Mouse (Mus musculus): Measurements from ENCODE around the gene Nfatc2.

The Nfatc2 gene

DNA sequence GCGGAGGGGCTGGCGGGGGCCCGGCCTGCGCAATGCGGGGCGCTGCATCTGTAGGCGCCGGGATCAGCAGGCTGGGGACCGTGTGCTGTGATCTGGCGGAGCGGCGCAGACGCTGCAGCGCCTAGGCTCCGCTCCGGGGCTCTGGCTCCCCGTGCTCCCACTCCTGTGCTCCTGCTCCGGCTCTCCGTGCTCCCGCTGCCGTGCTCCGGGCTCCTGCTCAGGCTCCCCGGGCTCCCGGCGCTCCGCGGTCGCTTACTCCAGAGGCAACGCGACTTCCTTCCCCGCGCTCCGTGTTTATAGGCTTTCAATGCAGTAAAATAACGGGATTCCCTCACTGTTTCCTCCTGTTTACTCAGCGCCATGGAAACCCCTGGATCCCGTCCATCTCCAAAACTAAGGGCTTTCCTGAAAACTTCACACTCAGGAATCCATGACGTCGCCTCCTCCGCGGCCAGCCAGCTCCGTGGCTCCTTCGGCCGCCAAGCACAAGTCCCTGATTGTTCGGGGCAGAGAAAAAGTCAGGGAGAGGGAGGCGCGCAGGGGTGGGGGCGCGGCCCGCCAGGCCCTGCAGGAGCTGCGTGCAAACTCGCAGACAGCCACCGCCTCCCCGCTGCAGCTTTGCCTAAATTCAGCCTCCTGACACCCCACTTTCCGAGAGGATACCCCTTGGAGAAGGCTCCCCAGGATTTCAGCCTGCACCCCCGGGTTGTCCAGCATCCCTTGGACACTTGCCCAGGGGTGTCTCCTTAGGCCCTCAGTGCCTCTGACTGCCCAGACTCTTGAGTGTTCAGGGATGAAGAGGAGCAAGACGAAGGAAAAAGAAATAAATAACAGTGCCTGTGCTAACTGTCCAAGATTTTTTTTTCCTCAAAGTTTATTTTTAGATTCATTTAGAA is at the start of gene Nfatc2:
Nfatc2 (minus strand) TSS at position 167 of the 896 bp plus-strand sequence.
- DNase-seq (ENCODE audit: low read depth, low spot score): peak; percentile 92

DNA sequence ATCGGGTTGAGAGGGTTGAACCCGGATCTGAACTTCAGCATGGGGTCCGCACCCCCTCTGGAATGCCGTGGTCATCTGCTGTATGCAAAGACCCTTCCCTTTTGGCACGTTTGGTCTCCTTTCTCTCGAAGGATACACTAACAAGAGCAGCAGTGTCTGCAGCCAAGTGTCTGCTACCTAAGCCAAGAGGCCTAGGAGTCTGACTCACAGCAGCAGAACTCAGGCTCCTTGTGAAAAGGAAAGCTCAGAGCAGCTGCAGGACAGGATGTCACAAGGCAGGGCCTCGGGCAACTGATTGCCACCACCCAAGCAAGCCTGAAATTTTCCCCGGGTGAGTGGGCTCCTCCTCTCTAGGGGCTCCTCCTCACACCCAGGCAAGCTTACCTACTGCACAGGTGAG is 46.7 kb upstream of the Nfatc2 start:
- peak; percentile 64 for DNase-seq (ENCODE audit: low read depth, low spot score)

DNA sequence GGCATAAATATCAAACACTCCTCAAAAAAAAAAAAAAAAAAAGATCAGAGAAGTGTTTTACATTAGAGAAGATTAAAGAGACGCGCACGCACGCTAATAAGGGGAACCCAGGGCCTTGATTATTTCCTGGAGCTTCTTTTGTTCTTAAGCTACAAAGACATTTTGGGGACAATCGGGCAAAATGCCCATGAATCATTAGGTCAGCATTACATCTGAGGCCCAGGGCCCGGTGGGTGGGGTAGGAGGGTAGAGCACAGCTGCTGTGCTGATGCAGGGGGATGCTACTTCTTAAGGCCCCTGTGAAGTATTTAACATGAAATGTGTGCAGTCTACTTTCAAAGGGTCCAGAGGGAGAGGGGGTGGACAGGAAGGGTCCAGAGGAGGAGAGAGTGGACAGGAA is 43.4 kb upstream of the Nfatc2 start:
- DNase-seq (ENCODE audit: low read depth, low spot score): no peak

DNA sequence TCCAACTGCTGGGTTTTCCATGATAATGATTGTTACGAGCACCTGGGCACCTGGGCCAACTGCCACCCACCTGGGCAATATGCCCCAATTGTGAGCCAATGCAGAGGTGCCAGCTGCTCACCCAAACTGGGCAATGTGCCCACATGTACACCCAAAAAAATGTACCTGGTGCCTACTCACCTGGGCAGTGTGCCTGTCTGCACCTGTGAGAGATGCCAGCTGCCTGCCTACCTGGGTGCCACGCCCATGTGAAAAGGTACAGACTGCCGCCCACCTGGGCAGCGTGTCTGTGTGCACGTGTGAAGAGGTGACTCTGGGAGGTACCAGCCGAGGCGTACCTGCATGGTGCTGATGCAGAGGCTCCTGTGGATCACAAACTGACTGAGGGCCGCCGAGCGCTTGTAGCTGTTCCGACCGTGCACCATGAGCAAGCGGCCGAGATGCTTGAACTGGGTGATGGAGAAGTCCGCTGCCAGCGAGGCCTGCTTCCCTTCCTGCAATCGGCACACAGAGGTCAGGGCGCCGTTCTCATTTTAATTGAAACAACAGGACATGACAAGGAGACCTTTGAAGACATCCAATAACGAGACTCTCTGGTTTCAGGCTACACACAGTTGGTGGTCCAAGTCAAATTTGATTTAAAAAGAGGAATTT is 42.2 kb upstream of the Nfatc2 start:
- DNase-seq (ENCODE audit: low read depth, low spot score): no peak

DNA sequence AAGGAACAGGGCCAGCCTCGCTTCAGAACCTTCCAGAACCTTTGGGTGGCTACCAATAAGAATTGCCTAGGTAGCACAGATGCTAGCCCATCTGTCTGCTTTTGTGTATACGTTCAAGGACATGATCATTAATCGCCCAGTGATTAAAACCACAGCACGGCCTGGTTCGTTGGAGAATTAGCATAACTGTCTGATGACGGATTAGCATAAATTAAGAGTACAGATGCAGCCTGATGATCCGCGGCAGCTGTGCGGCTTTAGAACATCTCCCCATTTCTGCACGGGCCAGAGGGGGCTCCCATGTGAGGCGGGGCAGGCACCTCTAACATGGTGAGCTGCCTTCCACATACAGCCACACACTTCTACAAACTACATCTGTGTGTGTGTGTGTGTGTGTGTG is 40.7 kb upstream of the Nfatc2 start:
- DNase-seq (ENCODE audit: low read depth, low spot score): no peak

DNA sequence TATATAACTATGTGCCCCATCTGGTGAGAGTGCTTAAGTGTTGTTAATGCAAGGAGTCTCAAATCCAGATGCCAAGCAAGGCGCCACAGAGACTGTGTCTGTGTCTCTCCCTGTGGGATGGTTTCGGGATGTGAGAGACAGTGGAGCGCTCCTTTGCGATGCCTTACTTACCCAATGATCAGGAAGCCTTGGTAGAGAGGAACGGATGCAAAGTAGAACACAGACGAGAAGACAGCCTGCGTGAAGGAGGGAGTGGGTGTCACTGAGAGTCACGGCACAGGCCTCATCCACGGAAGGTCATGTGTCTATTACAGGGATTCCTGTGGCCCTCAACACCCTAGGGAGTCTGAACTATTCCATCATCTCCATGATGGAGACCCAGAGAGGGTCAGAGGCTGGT is 39.0 kb upstream of the Nfatc2 start:
- DNase-seq (ENCODE audit: low read depth, low spot score): no peak

DNA sequence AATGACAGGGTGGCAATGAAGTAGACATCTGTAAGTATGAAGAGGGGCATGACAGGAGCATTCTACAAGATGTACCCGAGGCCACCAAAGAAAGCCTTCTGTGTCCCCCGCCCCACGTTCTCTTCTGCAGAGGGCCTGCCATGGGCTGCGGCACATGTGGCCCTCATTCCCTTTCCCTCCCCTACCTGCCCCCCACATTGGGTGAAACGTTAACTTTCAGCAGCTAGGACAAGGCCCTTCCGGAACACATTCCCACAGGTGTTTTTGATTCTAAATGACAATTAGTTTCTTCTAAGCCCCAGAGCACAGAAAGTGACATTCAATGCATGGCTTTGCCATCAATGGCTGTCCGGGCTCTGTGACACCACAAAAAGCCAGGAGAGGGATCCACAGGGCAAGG is 33.4 kb upstream of the Nfatc2 start:
- no peak for DNase-seq (ENCODE audit: low read depth, low spot score)

DNA sequence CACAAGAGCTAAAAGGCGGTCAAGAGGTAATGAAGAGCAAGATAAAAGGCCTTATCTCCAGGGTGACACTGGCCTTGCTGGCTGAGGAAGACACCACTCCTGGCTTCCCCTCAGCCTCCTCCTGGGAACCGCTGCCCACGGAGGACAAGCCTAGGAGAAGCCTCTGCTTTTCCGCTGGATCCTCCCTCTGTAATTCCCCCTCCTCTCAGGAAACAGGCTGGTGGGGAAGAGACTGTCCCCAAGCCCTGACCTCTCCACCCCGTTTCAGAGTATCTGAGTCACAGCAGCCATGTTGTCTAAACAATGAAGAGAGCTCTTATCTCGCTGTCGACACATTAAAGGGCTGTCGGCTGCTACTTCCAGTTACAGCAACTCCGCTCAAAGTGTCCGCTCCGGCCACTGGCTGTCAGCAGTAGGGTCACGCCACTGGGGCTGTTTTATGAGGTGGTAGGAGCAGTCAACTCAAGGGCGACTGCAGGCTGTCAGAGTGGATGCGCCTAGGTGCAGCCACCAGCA is 31.9 kb upstream of the Nfatc2 start:
- peak; percentile 19 for DNase-seq (ENCODE audit: low read depth, low spot score)

DNA sequence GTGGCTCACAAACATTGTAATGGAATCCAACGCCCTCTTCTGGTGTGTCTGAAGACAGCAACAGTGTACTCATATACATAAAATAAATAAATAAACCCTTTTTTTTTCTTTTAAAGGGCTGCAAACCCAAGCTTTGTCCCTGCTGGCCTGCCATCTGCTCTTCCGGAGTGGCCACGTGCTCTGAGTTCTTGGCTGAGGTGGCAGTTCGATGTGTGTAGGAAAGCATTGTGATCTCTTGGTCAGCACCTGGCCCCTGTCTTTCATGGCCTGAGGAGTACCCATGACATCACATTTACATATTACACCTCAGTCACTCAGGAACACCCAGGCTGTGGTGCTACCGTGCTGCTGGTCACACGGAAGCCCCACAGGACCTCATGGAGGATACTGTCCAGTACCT is 31.1 kb upstream of the Nfatc2 start:
- no peak for DNase-seq (ENCODE audit: low read depth, low spot score)

DNA sequence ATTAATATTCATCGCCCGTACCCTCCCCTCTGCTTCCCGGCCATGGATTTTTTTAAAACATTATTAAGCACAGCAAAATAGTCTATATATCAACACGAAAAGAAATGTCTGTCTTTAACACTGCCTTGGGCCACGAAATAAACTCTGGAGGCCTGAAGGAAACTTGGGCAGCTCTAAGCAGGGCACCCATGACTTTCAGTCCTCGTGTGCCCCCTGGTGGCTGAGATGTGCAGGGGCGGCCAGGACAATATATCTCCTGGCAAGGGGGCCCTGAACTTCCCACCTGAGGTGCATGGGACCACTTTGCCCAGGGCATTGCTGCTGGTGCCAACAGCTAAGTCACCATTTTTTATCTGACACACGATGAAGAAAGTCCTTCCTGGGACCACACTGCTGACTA is 27.3 kb upstream of the Nfatc2 start:
- DNase-seq (ENCODE audit: low read depth, low spot score): peak; percentile 93

DNA sequence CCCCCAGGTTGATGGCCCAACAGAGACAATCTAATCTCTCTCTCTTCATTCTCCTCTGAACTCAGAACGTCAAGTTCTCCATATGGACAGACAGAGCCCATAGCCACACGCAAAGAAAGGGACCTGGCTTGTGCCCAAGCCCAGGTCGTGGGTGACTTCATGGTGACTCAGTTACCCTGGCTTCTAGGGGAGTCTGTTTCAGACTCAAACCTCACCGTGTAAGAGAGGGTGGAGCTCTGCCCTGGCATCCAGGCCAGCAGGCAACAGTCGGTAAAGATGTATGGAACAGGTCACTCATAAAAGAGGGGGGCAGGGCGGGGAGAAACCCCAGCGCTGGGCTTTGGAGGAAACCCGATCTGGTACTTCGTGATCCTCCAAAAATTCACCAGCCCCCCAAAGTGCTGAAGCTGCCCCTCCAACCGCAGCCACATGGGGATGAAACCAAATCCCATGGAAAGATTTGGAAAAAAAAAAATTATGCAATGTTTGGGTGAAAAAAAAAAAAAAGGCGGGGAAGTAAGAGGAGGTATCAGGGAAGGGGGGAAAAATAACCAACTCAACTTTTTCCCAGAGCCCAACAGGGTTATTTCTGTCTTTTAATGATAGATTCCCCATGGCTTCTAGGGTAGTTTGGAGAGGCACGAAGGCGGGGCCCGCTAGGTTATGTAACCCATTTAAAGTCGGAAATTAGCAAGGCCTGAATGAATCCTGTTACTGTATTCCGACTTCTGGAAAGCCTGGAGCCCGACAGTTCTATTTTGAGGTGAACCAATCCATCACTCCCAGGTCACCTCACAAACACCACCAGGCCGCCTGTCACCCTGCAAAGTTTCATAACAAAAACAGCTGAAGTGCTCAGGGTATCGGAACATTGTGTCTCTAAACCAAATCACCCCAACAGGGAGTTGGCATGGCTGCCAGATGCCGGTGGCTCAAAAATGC is 26.6 kb upstream of the Nfatc2 start:
- DNase-seq (ENCODE audit: low read depth, low spot score): peak; percentile 88

DNA sequence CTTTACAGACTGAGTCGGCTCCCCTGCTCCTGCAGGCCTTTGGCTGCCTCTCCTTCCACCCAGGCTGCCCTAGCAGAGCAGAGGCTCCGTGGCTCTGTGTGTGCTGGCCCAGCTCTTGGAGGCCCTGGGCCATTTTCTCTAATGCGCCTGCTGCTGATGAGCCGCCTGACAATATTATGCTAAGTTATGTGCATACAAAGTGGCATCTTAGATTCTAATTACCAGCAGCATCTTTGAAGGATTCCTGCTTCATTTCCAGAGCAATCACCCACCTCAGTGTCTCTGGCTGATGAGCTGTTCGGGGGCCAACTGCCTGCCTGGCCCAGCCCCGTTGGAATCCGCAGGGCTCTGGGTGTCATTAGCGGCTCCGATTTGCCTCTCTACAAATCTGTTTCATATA is 24.9 kb upstream of the Nfatc2 start:
- DNase-seq (ENCODE audit: low read depth, low spot score): no peak

DNA sequence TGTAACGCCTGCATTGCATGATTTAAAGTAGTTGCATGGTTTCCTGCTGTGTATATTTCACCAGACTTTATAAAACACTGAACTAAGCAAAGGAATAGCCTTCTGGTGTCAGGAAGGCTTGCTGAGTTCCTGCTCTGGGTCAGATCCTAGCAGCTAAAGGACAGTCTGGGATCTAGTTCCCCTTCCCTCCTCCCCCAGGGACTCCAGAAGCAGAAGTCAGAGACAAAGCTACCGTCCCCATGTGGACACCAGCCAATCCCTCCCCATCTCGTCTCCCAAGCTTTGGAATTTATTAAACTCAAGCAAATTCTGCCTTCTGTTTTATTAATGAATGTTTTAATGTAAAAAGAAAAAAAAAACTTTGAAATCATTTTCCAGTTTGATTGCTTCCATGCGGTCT is 23.6 kb upstream of the Nfatc2 start:
- no peak for DNase-seq (ENCODE audit: low read depth, low spot score)

DNA sequence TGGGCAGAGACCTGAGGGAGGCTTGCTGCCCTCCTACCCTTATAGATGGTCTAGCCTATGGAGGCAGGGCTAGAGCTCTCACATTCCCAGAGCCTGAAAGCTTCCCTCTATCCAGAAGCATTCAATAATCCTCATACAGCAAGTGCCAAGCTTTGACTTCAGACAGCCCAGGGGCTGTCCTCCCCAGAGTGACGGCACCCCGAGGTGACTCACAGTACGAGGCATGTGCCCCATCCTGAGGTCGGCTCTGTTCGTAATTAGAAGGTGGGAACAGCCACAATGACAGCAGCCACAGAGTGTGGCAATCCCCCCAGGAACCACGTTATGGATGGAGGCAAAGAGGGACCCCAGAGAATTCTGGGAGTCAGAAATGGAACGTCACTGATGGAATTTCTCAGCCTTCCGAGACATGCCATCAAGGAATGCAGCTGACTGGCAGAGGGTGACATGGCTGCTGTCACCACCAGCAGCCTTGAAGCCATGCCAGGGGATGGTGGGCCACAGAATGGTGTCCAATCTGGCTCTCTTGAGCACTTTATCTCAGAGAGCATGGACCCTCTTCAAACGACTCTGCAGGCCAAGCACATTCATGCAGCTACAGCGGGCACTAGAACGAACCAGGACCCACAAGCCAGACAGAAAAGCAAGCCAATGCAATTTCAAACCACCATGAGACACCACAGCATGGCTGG is 19.8 kb upstream of the Nfatc2 start:
- peak; percentile 63 for DNase-seq (ENCODE audit: low read depth, low spot score)

DNA sequence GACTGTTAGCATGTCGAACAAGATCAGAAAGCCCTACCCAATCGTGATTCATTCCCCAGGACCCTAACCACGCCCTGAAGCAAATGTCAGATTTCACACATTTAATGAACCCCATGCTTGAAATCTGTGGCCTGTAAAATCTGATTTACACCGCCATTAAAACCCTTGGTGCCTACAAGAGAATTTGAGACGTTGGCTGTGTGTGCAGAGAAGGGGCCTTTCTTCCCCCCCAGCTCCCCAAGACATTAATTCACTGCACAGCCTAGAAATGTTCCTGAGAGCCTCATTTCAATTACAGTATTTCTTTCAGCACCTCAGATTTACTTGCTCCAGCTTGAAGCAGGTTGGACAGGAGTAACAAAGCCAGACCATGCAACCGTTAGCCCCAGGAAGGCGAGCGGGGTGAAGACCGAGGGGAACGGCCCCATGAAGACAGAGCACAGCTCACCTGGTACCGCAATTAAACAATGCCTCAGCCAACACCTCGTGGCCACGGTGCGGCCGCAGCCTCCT is 16.8 kb upstream of the Nfatc2 start:
- no peak for DNase-seq (ENCODE audit: low read depth, low spot score)

DNA sequence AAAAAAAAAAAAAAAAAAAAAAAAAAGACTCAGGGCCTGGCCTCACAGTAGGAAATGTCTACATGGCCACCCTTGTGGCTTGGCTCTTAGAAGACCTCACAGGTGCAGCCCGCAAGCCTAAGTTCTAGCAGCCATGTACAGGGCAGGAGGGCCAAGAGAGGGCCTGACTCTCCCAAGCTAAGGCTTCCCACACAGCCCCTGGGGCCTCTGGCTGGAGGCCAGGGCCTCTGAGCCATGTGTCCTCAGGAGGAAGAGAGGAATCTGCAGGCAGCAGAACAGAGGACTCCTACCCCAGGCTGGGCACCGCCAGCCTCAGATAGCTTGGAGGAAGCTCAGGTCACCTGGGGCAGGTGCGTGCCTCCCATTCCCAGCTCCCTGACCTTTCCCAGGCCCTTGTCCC is 13.7 kb upstream of the Nfatc2 start:
- DNase-seq (ENCODE audit: low read depth, low spot score): peak; percentile 68

DNA sequence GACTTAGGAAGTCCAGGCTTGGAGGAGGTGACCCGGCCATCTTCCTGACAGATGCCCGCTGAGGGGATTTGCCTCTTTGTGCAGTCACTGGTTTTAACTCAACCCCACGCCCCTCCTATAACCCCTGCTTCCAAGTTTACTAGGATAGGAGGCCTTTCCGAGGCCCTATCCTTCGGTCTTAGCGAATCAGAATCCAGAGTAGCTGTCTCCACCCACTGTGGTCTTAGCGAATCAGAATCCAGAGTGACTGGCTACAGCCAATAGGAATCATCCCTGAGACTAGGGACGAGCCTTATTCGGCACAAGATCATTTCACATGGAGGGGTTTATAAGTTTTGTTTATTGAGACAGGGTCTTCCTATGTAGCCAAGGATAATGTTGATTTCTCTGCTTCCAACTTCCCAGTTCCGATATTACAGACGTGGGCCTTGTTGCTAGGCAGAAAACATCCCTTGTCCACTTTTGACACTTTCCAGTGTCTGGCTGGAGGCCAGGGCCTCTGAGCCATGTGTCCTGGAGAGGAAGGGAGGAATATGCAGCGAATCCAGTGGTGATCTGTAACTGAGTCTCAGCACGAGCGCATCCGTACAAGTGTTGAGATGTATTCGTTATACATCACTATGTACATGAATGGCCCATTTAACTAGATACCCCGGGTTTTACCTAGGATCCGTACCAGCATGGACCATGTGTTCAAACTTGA is 12.9 kb upstream of the Nfatc2 start:
- no peak for DNase-seq (ENCODE audit: low read depth, low spot score)

DNA sequence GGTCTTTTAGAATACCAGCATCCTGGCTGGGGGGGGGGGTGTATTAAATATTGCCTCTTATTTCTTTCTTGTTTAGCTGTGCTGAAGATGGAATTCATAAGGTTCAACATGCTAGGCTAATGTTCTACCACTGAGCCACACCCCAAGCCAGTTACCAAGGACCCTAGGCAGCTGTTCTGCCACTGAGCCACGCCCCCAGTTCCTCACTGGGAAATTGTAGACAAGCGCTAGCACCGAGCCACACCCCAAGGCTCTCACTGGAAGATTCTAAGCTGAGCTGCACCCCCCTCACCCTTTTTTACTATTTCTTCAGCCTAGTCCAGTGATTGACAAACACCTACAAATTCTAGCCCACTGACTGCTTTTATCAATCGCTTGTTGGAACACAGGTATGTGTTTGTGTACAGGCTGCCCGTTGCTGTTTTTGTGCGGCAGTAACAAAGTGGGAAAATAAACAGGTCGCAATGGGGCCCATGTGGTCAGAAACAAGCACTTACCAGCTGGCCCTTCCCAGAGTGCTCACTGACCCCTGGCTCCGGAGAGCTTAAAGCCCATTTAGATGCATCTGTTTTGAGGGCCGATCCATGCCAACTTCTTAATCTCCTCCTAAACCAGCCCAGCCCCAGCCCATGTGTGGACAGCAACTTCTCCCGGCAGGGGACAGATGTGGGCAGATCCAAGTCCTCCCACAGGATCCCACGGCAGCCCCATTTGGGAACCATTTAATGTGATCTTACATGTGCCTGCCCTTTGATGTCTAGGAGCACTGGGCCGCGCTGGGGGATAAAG is 11.8 kb upstream of the Nfatc2 start:
- no peak for DNase-seq (ENCODE audit: low read depth, low spot score)

DNA sequence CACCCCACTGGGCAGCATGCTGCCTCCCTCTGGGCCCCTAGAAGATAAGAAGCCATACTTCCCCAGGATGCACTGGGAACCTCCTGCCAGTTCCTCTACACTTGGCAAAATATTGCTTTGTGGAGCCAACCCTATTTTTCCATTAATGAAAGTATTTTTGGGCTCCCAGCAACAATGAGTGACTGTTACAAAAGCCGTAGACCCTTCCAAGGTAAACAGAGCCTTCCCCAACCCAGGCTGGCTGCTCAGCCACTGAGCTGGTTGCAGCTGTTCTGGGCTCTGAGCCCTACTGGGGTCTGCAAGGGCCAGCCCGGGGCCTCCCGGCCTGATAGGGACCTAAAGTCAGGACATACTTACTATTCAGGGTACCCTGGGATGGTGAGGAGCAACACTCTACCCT is 9.5 kb upstream of the Nfatc2 start:
- peak; percentile 22 for DNase-seq (ENCODE audit: low read depth, low spot score)
